Mouse (Mus musculus): Measurements from ENCODE around the gene Olfr1373. TPM values are rescaled to one million over a fixed set of nuclear protein-coding genes. Genes with fewer than 3 reads are reported as not detected.

Gene Olfr1373
- total RNA-seq, 2 experiments from 2014 or later = not detected

DNA sequence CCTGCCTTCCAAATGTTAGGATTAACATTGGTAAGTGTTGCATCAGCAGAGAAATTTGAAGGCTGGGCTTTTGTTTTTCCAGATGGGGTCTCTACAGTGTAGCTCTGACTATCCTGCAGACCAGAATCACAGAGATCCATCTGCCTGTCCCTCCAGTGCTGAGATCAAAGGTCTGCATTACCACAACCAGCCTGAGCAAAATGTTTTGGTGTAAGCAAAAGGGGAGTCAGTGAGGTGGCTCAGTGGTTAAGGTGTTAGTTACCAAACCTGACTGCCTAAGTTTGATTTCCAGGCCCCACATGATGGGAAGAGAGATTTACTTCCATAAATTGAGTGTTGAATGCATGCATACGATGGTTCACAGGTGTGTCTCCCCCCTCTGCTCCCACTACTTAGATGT lies 35.9 kb downstream of the Olfr1373 start:
- no peak for DNase-seq (ENCODE audit: low spot score in 2 of 2)
- intact Hi-C loops (cut with DNase I) = no loop called here

DNA sequence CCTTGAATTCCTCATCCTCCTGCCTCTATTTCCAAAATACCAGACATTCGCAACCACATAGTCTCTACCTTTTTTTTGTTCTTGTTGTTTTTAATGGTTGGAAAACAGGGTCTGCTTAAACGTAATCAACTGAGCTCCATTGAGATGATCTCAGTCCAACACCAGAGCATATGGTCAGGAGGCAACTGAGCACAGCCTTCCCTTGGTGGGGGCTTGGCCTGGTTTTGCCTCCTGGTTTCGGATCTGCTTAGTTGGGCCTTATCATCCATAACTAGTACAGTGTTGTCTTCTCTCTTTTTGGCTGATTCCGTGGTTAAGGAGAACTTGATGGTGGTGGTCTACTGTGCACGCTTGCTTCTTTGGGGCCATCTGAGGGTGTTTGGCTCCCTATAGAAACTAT lies 36.5 kb downstream of the Olfr1373 start:
- intact Hi-C loops (cut with DNase I) = no loop called here
- DNase-seq (ENCODE audit: low spot score in 2 of 2) = no peak

DNA sequence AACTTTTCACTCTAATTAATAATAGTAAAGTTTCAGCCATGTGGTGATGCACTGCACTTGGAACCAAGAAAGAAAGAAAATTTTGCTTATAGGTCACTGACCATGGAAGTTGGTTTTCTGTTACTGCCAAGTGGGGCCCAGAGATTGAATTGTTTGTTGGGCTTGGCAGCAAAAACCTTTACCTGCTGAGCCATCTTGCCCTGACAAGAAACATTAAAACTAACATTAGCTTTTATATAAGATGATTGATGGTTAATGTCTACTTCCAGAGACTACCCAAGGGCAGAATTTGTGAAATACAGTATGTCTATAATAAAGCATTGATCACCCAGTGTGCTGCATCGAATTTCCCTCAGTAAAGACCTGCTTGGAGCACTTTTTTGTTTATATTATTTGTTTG lies 38.9 kb downstream of the Olfr1373 start:
- no peak for DNase-seq (ENCODE audit: low spot score in 2 of 2)
- intact Hi-C loops (cut with DNase I) = no loop called here

DNA sequence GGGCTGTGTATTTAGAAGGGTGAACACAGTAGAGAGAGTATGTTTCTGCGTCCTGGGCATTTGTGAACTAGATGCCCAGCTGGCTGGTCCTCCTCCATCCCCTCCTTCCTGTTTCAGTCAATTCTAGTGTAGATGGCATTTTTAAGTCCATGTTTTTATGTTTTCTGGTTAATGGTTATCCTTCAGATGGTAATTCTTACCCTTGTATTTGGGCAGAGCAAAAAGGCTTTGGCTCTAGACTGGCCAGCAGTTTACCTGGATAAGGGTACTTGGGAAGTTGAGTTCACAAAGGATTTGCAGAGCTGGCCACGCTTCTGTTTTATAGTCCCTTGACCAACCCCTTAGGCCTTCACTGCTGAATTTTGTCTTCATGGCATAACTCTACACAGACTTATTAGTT lies 39.3 kb downstream of the Olfr1373 start:
- intact Hi-C loops (cut with DNase I) = no loop called here

GRCm38 (mm10) chr11:52105503-52105902 lies 39.8 kb downstream of the Olfr1373 start:
- DNase-seq (ENCODE audit: low spot score in 2 of 2) = no peak
- intact Hi-C loops (cut with DNase I) = no loop called here

More for the DNA sequence above, 39.3 kb downstream of the Olfr1373 start:
- DNase-seq (ENCODE audit: low spot score in 2 of 2) = no peak

GRCm38 (mm10) chr11:52102977-52103376 lies 42.4 kb downstream of the Olfr1373 start:
- intact Hi-C loops (cut with DNase I) = no loop called here
- DNase-seq (ENCODE audit: low spot score in 2 of 2) = no peak

GRCm38 (mm10) chr11:52099771-52100219 lies 45.5 kb downstream of the Olfr1373 start:
- intact Hi-C loops (cut with DNase I) = loop anchor here (5.0 kb wide), 1 partner anchor 97 kb away; the partner anchor contains the start of genes Cdkl3 and Ube2b
- no peak for DNase-seq (ENCODE audit: low spot score in 2 of 2)

DNA sequence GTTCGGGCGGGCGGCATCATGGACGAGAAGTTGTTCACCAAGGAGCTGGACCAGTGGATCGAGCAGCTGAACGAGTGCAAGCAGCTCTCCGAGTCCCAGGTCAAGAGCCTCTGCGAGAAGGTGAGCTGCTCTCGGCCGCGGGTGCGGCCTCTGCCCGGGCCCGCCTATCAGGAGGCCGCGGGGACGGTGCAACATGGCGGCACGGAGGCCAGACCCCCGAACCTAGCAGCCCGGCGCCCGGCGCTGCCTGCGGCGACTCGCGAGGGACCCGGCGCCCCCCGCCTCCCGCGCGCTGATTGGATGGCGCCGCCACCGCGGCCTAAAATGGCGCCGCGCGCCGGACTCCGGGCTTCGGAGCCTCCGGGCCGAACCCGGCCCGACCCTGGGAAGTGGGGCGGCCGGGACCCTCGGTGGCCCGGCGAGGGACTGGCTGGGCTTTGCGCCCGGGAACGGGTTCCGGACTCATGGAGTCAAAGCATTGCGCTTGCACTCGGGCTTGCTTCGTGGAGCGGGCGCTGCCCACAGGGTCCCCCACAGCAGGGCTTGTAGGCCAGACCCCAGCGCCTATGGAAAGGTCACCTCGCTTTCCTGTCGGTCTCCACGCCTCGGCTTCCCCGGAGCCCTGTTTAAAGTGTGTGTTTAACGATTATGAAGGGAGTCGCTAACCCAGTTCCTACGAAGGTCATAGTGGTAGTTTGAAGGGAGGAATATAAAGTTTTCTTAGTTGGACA lies 46.1 kb downstream of the Olfr1373 start:
- intact Hi-C loops (cut with DNase I) = loop anchor here (5.0 kb wide), 1 partner anchor 97 kb away; the partner anchor contains the start of genes Cdkl3 and Ube2b
- peak; percentile 57 to 70 for DNase-seq (ENCODE audit: low spot score in 2 of 2)

GRCm38 (mm10) chr11:52098398-52098946 lies 46.9 kb downstream of the Olfr1373 start, which contains the start of gene Ppp2ca:
Ppp2ca (plus strand) TSS chr11:52098681.
- intact Hi-C loops (cut with DNase I) = loop anchor here (5.0 kb wide), 1 partner anchor 96 kb away; the partner anchor contains the start of genes Cdkl3 and Ube2b

DNA sequence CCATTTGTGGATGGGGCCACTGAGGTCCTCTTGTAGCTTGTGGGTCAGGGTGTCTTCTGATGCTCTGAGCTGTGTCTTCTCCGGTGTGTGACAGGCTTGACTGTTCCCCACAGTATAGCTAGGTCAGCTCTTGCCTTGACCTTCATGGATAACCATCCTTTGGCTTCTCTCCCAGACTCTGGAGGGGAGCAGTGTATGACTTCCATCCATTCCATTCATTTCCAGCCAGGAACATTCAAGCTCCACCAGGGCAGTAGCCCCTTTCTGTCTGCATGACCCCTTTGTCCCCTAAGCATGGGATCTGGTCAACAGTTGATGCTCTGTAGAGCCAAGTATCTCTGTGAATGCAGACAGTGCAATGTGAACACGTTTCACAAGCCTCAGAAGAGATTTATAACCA lies 47.7 kb downstream of the Olfr1373 start:
- intact Hi-C loops (cut with DNase I) = loop anchor here (5.0 kb wide), 1 partner anchor 95 kb away; the partner anchor contains the start of genes Cdkl3 and Ube2b

More at GRCm38 (mm10) chr11:52098398-52098946, 46.9 kb downstream of the Olfr1373 start, which contains the start of gene Ppp2ca:
- DNase-seq (ENCODE audit: low spot score in 2 of 2) = peak; percentile 98 to 99

DNA sequence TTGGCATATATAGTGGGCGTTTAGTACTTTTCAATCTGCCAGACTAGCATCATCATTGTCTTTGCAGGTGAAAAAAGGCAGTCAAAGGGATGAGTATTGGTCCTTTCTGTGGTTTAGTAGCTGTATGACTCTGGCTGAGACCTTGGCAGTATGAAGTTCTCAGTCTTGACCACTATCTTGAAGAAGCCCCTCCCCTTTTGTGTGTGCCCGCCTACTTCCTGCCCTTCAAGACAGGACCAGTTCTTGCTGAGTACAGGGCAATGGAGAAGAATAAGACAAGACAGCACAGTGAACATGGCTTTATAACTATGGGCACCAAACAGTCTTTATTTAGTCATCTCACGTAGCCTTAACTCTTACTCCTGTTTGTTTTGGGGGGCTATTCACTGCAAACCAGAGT lies 48.3 kb downstream of the Olfr1373 start:
- DNase-seq (ENCODE audit: low spot score in 2 of 2) = no peak
- intact Hi-C loops (cut with DNase I) = loop anchor here (5.0 kb wide), 1 partner anchor 95 kb away; the partner anchor contains the start of genes Cdkl3 and Ube2b

More for the DNA sequence above, 47.7 kb downstream of the Olfr1373 start:
- DNase-seq (ENCODE audit: low spot score in 2 of 2) = no peak

Small RNAs within 50 kb of the gene (microRNA-seq; reads per million reads assigned to microRNA genes)
- 0 reads per million in 2 experiments for gene Gm24157
- 10.8 to 28.9 reads per million in 2 experiments for gene Mir3061

Other genes starting within 250 kb of the Olfr1373 start
- 10 to 100 TPM; 32.8 to 32.9 TPM for gene Cdkn2aipnl, start 177.9 kb downstream of the Olfr1373 start, total RNA-seq (2021)
- 100 to 1,000 TPM; 167 to 182 TPM for gene Ube2b, start 144.8 kb downstream of the Olfr1373 start, total RNA-seq (2021)
- 10 to 100 TPM; 11.9 to 17.0 TPM for gene Cdkl3, start 141.3 kb downstream of the Olfr1373 start, total RNA-seq (2021)
- gene Ppp2ca, start 46.8 kb downstream of the Olfr1373 start, total RNA-seq (2021) = 100 to 1,000 TPM; 129 to 131 TPM
- not detected for gene Olfr1371, start 68.5 kb upstream of the Olfr1373 start, total RNA-seq (2021)
- 100 to 1,000 TPM; 473 to 503 TPM for gene Skp1a, start 86.5 kb upstream of the Olfr1373 start, total RNA-seq (2021)
- 1 to 10 TPM; 5.3 to 7.1 TPM for gene Tcf7, start 137.5 kb upstream of the Olfr1373 start, total RNA-seq (2021)
- 100 to 1,000 TPM; 606 to 617 TPM for gene Vdac1, start 215.3 kb upstream of the Olfr1373 start, total RNA-seq (2021)

All from left cerebral cortex, postnatal 14 days (tissue).